Mouse (Mus musculus): Measurements from ENCODE around the gene Myo18a. TPM values are rescaled to one million over a fixed set of nuclear protein-coding genes. Genes with fewer than 3 reads are reported as not detected.

Myo18a gene
- polyA plus RNA-seq, 1 experiment from 2014 or later: 25.4 TPM

DNA sequence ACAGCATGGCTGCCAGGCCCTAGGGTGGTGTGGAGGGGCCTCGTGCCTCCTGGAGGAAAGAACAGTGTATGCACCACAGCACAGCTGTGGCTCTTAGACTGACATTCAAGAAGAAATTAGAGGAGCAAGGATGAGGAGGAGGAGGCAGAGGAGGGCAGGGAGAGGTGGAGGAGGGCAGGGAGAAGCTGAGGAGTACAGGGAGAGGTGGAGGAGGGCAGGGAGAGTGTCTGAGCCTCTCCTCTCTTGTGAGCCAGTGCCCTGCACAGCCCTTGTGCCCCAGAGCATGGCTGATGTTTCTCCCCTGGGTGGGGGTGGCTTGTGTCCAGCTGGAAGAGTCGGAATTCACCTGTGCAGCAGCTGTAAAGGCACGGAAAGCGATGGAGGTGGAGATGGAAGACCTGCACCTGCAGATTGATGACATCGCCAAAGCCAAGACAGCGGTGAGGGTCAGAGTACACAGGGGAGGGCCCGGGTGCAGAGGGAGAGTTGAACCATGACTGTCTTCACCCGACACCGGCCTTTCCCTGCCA lies 84.6 kb downstream of the Myo18a start:
- H3K9me3 ChIP-seq (ENCODE audit: control insufficient read depth): no peaks in the 10 kb centered on the region
- no peaks in the 10 kb centered on the region for H3K27me3 ChIP-seq (replicated peaks; ENCODE audit: control insufficient read depth, insufficient read depth, low read length)
- H3K4me3 ChIP-seq (ENCODE audit: low read depth, low read length): no peak overlapping the region
- 35% methylated on average over 9 of the region's 9 CpGs for whole genome bisulfite sequencing
- TF ChIP-seq CTCF (IDR thresholded peaks at IDR 0.05; ENCODE audit: low read depth): no peak
- peaks cover 94% of the 10 kb centered on the region for H3K36me3 ChIP-seq (ENCODE audit: control insufficient read depth, insufficient read depth)
- H3K27ac ChIP-seq (ENCODE audit: low read depth, low read length): no peak overlapping the region; the same call in 1 of the 2 replicates
- no peak overlapping the region for H3K9ac ChIP-seq (ENCODE audit: low read depth, low read length)
- H3K4me2 ChIP-seq (replicated peaks; ENCODE audit: low read depth): no peak overlapping the region
- no peaks in the 10 kb centered on the region for H3K4me1 ChIP-seq (replicated peaks; ENCODE audit: control insufficient read depth, insufficient read depth, low read length)
- ATAC-seq: peak; percentile 31

DNA sequence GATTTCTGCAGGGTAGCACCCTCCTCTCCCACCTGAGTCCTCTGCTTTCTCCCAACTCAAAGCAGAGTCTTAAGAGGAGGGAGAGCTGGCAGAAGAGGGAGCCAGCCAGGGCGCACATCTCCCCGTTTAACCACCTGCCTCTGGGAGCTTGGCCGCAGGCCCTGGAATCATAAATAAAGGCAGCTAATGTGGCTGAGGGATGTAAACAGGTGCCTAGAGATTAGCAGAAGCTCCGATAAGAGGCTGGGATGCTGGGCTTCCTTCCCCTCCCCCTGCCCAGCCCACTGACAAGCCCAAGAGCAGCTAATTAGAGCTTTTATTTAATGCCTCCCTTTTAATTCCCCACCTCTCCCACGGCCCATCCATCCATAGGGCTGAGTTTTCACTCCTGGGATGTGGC lies 85.1 kb downstream of the Myo18a start:
- H3K36me3 ChIP-seq (ENCODE audit: control insufficient read depth, insufficient read depth): peaks cover 92% of the 10 kb centered on the region
- ATAC-seq: 0 out of 2 replicates have a peak, but pooled peaks have one; percentile 3
- no peak overlapping the region for H3K9ac ChIP-seq (ENCODE audit: low read depth, low read length)
- no peaks in the 10 kb centered on the region for H3K27me3 ChIP-seq (replicated peaks; ENCODE audit: control insufficient read depth, insufficient read depth, low read length)
- no peaks in the 10 kb centered on the region for H3K4me1 ChIP-seq (replicated peaks; ENCODE audit: control insufficient read depth, insufficient read depth, low read length)
- WGBS: 30% methylated on average over 5 of the region's 5 CpGs
- no peak overlapping the region for H3K4me3 ChIP-seq (ENCODE audit: low read depth, low read length)
- H3K4me2 ChIP-seq (replicated peaks; ENCODE audit: low read depth): no peak overlapping the region
- no peaks in the 10 kb centered on the region for H3K9me3 ChIP-seq (ENCODE audit: control insufficient read depth)
- no peak overlapping the region; the same call in 1 of the 2 replicates for H3K27ac ChIP-seq (ENCODE audit: low read depth, low read length)
- TF ChIP-seq CTCF (IDR thresholded peaks at IDR 0.05; ENCODE audit: low read depth): no peak

DNA sequence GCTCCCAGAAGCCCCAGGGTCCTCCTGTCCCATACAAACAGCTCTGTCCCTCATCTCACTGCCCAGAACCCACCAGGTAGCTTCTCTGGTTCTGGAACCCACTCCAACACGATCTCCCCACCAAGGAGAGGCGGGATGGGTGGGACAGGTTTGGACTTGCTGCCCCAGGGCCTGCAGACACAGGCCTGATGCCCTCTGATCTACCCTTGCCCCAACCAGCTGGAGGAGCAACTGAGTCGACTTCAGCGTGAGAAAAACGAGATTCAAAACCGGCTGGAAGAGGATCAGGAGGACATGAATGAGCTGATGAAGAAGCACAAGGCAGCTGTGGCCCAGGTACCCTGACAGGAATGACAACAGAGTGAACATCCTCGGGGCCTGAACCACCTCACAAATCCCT lies 86.1 kb downstream of the Myo18a start:
- no peak overlapping the region for H3K9ac ChIP-seq (ENCODE audit: low read depth, low read length)
- no peaks in the 10 kb centered on the region for H3K4me1 ChIP-seq (replicated peaks; ENCODE audit: control insufficient read depth, insufficient read depth, low read length)
- no peak for ATAC-seq
- peaks cover 92% of the 10 kb centered on the region for H3K36me3 ChIP-seq (ENCODE audit: control insufficient read depth, insufficient read depth)
- H3K27ac ChIP-seq (ENCODE audit: low read depth, low read length): no peak overlapping the region
- no peak overlapping the region for H3K4me3 ChIP-seq (ENCODE audit: low read depth, low read length)
- no peak for TF ChIP-seq CTCF (IDR thresholded peaks at IDR 0.05; ENCODE audit: low read depth)
- WGBS: 80% methylated on average over 7 of the region's 7 CpGs
- no peaks in the 10 kb centered on the region for H3K9me3 ChIP-seq (ENCODE audit: control insufficient read depth)
- H3K27me3 ChIP-seq (replicated peaks; ENCODE audit: control insufficient read depth, insufficient read depth, low read length): no peaks in the 10 kb centered on the region
- no peak overlapping the region for H3K4me2 ChIP-seq (replicated peaks; ENCODE audit: low read depth)

DNA sequence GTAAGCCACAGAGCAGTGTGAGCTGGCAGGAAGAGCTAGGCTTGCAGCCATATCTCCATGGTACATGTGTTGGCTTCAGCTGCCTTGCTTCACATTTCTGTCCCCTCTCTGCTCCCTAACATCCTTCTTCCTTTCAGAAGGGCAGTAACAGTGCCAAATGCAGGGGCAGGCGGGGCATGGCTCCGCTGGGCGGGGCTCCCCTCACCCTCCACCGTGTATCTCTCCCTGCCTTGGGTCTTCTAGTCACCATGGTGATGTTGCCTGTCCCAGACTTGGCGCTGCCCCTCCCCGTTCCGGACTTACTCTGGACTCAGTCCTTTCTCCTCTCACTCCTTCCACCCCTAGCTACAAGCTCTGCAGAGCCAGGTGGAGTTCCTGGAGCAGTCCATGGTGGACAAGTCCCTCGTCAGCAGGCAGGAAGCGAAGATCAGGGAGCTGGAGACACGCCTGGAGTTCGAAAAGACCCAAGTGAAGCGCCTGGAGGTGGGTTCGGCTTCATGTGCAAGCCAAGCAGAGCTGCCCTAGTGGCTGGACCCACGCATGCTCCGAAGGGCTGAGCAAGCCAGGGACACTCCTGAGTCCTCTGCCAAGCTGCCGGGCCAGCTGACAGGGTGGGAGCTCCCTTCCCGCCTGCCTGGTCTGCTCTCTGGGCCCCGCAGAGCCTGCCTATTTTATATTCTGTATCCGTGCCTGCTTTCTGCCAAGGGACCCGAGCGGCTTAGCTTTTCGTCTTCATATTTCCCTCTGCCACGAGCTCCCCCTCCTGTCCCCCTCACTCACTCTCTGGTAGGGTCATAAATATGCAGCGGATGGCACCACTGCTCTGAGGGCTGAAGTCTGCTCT lies 87.6 kb downstream of the Myo18a start:
- WGBS: 54% methylated on average over 24 of the region's 24 CpGs
- Histone ChIP-seq H3K4me1 (replicated peaks; ENCODE audit: control insufficient read depth, insufficient read depth, low read length) (no peaks in the 10 kb centered on the region), H3K4me3 (ENCODE audit: low read depth, low read length) (no peak overlapping the region), H3K27ac (ENCODE audit: low read depth, low read length) (no peak overlapping the region), H3K36me3 (ENCODE audit: control insufficient read depth, insufficient read depth) (peaks cover 90% of the 10 kb centered on the region), H3K9me3 (ENCODE audit: control insufficient read depth) (no peaks in the 10 kb centered on the region), H3K4me2 (replicated peaks; ENCODE audit: low read depth) (no peak overlapping the region), H3K9ac (ENCODE audit: low read depth, low read length) (no peak overlapping the region), H3K27me3 (replicated peaks; ENCODE audit: control insufficient read depth, insufficient read depth, low read length) (no peaks in the 10 kb centered on the region)
- ATAC-seq: no peak
- TF ChIP-seq CTCF (IDR thresholded peaks at IDR 0.05; ENCODE audit: low read depth): no peak

GRCm38 (mm10) chr11:77851483-77852010 lies 88.5 kb downstream of the Myo18a start:
- WGBS: 73% methylated on average over 6 of the region's 6 CpGs
- ATAC-seq: no peak
- H3K27ac ChIP-seq (ENCODE audit: low read depth, low read length): no peak overlapping the region
- no peak overlapping the region for H3K9ac ChIP-seq (ENCODE audit: low read depth, low read length)
- H3K36me3 ChIP-seq (ENCODE audit: control insufficient read depth, insufficient read depth): peaks cover 84% of the 10 kb centered on the region
- H3K4me2 ChIP-seq (replicated peaks; ENCODE audit: low read depth): no peak overlapping the region
- H3K9me3 ChIP-seq (ENCODE audit: control insufficient read depth): no peaks in the 10 kb centered on the region
- no peaks in the 10 kb centered on the region for H3K27me3 ChIP-seq (replicated peaks; ENCODE audit: control insufficient read depth, insufficient read depth, low read length)
- no peaks in the 10 kb centered on the region for H3K4me1 ChIP-seq (replicated peaks; ENCODE audit: control insufficient read depth, insufficient read depth, low read length)
- no peak overlapping the region for H3K4me3 ChIP-seq (ENCODE audit: low read depth, low read length)
- no peak for TF ChIP-seq CTCF (IDR thresholded peaks at IDR 0.05; ENCODE audit: low read depth)

DNA sequence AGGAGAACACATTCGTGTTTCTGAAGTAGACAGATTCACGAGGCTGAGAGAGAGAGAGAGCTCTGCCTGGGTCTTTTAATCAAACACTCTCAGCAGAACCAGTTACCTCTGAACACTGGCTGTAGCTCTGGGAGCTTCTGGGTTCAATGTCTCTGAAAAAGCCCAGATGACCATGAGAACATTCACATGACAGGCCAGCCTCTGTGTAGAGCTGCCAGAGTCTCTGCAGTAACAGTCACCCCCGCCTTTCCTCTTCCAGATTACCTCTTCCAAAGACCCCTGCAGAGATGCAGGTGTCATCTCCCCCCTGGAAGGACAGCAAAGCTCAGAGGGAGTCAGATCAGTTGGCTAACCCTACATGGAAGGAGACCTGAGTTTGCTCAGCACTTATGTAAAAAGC lies 89.1 kb downstream of the Myo18a start:
- H3K4me2 ChIP-seq (replicated peaks; ENCODE audit: low read depth): no peak overlapping the region
- no peak overlapping the region for H3K9ac ChIP-seq (ENCODE audit: low read depth, low read length)
- no peak for TF ChIP-seq CTCF (IDR thresholded peaks at IDR 0.05; ENCODE audit: low read depth)
- no peak for ATAC-seq
- H3K9me3 ChIP-seq (ENCODE audit: control insufficient read depth): no peaks in the 10 kb centered on the region
- H3K27me3 ChIP-seq (replicated peaks; ENCODE audit: control insufficient read depth, insufficient read depth, low read length): no peaks in the 10 kb centered on the region
- H3K27ac ChIP-seq (ENCODE audit: low read depth, low read length): no peak overlapping the region
- no peak overlapping the region for H3K4me3 ChIP-seq (ENCODE audit: low read depth, low read length)
- WGBS: 61% methylated on average over 3 of the region's 3 CpGs
- H3K36me3 ChIP-seq (ENCODE audit: control insufficient read depth, insufficient read depth): peaks cover 82% of the 10 kb centered on the region
- H3K4me1 ChIP-seq (replicated peaks; ENCODE audit: control insufficient read depth, insufficient read depth, low read length): no peaks in the 10 kb centered on the region
